Mouse (Mus musculus): ENCODE data around the gene Met. TPM values are rescaled to one million over a fixed set of nuclear protein-coding genes. Genes with fewer than 3 reads are reported as not detected.

Met gene
- polyA plus RNA-seq, 1 experiment from 2014 or later: 5.4 TPM

DNA sequence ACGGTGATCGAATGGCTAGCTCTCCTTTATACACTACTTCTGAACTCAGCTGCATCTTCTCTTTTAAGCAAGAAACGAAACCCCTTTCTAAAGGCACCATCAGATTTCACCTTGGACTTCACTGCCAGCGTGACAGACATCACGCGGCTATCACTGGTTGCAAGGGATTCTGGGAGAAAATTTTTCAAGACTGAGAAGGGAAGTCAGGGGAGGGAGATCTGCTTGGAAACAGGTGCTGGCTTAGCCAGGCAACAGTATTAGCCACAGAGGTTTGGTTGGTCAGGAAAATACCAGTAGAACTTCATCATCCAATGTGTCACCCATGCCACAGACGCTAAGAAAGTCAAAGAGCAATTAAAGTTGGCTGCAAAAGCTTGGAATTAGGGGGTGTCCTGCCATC lies 2.2 kb upstream of the Met start:
- H3K4me3 ChIP-seq (ENCODE audit: low read depth, low read length): no peak overlapping the region
- H3K4me2 ChIP-seq (ENCODE audit: low read depth): no peak overlapping the region
- no peak overlapping the region for H3K27ac ChIP-seq (ENCODE audit: low read depth, low read length)
- ATAC-seq (ENCODE audit: insufficient read depth, low FRiP score, low TSS enrichment) (no peak), DNase-seq (ENCODE audit: low spot score) (no peak)
- no peaks in the 10 kb centered on the region for H3K4me1 ChIP-seq (ENCODE audit: control insufficient read depth, insufficient read depth, low read length)
- H3K9me3 ChIP-seq (ENCODE audit: control insufficient read depth, low read length): no peaks in the 10 kb centered on the region
- no peak overlapping the region for H3K9ac ChIP-seq (ENCODE audit: low read length)
- no peaks in the 10 kb centered on the region for H3K36me3 ChIP-seq (ENCODE audit: control insufficient read depth, insufficient read depth, low read length)
- 81% methylated on average over 7 of the region's 7 CpGs for WGBS
- peaks cover 5% of the 10 kb centered on the region; the same call in 1 of the 2 replicates for H3K27me3 ChIP-seq (ENCODE audit: control insufficient read depth, insufficient read depth, low read length)

DNA sequence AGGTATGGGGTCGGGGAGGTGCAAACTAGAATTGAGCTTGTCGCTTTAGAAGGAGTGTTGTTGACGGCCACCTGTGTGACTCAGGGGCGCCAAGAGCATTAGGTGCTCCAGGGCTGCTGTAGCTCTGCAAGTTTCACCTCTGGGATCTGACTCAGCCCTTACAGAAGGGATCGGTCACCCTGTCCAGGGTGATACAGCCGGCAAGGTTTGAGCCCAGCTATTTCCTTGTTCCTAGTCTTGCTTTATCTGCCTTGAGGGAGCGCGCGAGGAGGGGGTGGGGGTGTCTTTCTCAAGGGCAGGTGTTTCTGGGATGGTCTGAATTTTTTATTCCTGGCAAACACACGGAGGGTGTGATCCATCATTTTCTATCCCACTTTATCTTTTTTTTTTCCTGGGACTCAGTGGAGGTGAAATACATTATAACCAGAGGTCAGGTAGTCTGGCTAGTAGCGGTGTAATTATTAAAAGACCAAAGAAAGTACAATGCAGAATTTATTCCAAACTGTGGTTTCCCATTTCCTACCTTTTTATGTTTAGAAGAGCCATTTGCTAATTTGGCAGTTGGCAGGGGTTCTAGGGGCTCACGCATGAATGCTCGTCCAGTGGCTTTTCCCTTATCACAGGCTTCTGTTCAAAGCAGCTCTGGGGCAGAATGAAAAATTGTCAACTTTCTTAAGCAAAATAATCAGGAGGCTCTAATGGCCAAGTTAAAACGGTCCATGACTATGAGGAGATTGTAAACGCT lies 853 bp downstream of the Met start:
- H3K27ac ChIP-seq (ENCODE audit: low read depth, low read length): no peak overlapping the region
- H3K4me3 ChIP-seq (ENCODE audit: low read depth, low read length): peak overlapping the region; percentile 66
- ATAC-seq (ENCODE audit: insufficient read depth, low FRiP score, low TSS enrichment) (peak; percentile 45), DNase-seq (ENCODE audit: low spot score) (no peak)
- WGBS: 9% methylated on average over 15 of the region's 15 CpGs
- peak overlapping the region; percentile 42; the same call in 1 of the 2 replicates for H3K9ac ChIP-seq (ENCODE audit: low read length)
- H3K4me2 ChIP-seq (ENCODE audit: low read depth): peak overlapping the region; percentile 93
- no peaks in the 10 kb centered on the region for H3K9me3 ChIP-seq (ENCODE audit: control insufficient read depth, low read length)
- no peaks in the 10 kb centered on the region for H3K36me3 ChIP-seq (ENCODE audit: control insufficient read depth, insufficient read depth, low read length)
- no peaks in the 10 kb centered on the region for H3K4me1 ChIP-seq (ENCODE audit: control insufficient read depth, insufficient read depth, low read length)
- H3K27me3 ChIP-seq (ENCODE audit: control insufficient read depth, insufficient read depth, low read length): peaks cover 5% of the 10 kb centered on the region; the same call in 1 of the 2 replicates

DNA sequence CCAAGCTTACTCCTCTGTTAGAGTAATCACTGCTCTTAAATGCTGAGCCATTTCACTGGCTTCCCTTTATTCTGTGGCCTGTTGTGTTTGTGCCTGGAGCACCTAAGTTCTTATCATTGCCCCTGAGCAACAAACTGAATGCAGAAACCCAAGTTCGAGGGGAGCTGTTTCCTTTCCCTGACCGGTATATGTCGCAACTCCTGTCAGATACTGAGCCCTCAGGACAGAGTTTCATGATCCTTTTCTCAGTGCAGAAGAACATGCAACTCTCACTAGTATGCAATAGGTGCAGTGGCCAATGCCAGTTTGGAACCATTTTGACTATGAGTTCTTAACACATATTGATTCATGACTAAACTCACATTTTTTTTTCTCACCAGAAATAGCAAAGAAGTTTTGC lies 2.9 kb downstream of the Met start:
- Histone ChIP-seq H3K9ac (ENCODE audit: low read length) (no peak overlapping the region), H3K27ac (ENCODE audit: low read depth, low read length) (no peak overlapping the region), H3K9me3 (ENCODE audit: control insufficient read depth, low read length) (no peaks in the 10 kb centered on the region), H3K4me2 (ENCODE audit: low read depth) (no peak overlapping the region), H3K4me3 (ENCODE audit: low read depth, low read length) (no peak overlapping the region), H3K36me3 (ENCODE audit: control insufficient read depth, insufficient read depth, low read length) (no peaks in the 10 kb centered on the region), H3K27me3 (ENCODE audit: control insufficient read depth, insufficient read depth, low read length) (peaks cover 5% of the 10 kb centered on the region; the same call in 1 of the 2 replicates), H3K4me1 (ENCODE audit: control insufficient read depth, insufficient read depth, low read length) (no peaks in the 10 kb centered on the region)
- no peak for ATAC-seq (ENCODE audit: insufficient read depth, low FRiP score, low TSS enrichment)
- WGBS: 84% methylated on average over 3 of the region's 3 CpGs
- no peak for DNase-seq (ENCODE audit: low spot score)

DNA sequence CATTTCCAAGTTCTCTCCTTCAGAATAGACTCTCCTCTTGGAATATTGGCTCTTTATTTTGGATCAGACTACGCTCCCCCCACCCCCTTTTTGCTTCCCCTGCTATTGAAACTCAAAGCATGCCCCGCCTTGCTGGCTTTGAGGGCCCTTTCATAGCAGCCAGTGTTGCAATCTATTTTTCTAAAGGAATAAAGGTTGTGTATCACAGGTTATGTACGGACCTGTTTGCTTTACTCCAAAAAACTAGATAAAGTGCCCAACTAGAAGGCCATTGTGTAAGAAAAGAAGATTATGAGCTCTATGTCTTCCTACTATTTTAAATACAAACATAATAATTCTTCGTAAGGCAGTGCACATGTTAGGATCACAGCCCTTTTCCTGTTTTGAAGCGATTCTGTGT lies 5.4 kb downstream of the Met start:
- no peak overlapping the region for H3K4me3 ChIP-seq (ENCODE audit: low read depth, low read length)
- WGBS: 91% methylated on average over 5 of the region's 5 CpGs
- ATAC-seq (ENCODE audit: insufficient read depth, low FRiP score, low TSS enrichment) (no peak), DNase-seq (ENCODE audit: low spot score) (no peak)
- H3K36me3 ChIP-seq (ENCODE audit: control insufficient read depth, insufficient read depth, low read length): no peaks in the 10 kb centered on the region
- no peak overlapping the region for H3K9ac ChIP-seq (ENCODE audit: low read length)
- H3K27me3 ChIP-seq (ENCODE audit: control insufficient read depth, insufficient read depth, low read length): peaks cover 5% of the 10 kb centered on the region; the same call in 1 of the 2 replicates
- no peak overlapping the region for H3K27ac ChIP-seq (ENCODE audit: low read depth, low read length)
- H3K9me3 ChIP-seq (ENCODE audit: control insufficient read depth, low read length): no peaks in the 10 kb centered on the region
- H3K4me1 ChIP-seq (ENCODE audit: control insufficient read depth, insufficient read depth, low read length): no peaks in the 10 kb centered on the region
- H3K4me2 ChIP-seq (ENCODE audit: low read depth): no peak overlapping the region

DNA sequence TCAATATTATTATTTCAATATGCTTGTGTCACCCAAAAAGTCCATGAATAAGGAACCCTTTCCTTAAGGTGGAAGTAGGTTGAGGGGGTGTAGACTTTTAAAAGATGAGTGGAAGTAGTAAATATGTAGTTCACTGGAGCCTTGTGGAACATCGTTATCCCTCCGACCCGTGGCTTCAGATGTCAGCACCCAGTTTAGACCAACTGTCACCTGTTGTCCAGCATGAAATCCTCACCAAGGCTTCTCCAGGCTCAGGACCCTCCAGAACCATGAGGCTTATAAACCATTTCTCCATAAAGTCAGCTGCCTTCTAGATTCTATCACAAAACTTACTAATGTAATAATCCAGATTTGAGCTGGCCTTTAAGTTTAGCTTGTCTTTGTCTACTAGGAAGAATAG lies 9.5 kb downstream of the Met start:
- 93% methylated on average over 3 of the region's 3 CpGs for WGBS
- no peak overlapping the region for H3K4me2 ChIP-seq (ENCODE audit: low read depth)
- no peak overlapping the region for H3K4me3 ChIP-seq (ENCODE audit: low read depth, low read length)
- DNase-seq (ENCODE audit: low spot score) (no peak), ATAC-seq (ENCODE audit: insufficient read depth, low FRiP score, low TSS enrichment) (no peak)
- no peaks in the 10 kb centered on the region for H3K27me3 ChIP-seq (ENCODE audit: control insufficient read depth, insufficient read depth, low read length)
- H3K9me3 ChIP-seq (ENCODE audit: control insufficient read depth, low read length): no peaks in the 10 kb centered on the region
- no peaks in the 10 kb centered on the region for H3K4me1 ChIP-seq (ENCODE audit: control insufficient read depth, insufficient read depth, low read length)
- no peak overlapping the region for H3K27ac ChIP-seq (ENCODE audit: low read depth, low read length)
- H3K36me3 ChIP-seq (ENCODE audit: control insufficient read depth, insufficient read depth, low read length): no peaks in the 10 kb centered on the region
- H3K9ac ChIP-seq (ENCODE audit: low read length): no peak overlapping the region

DNA sequence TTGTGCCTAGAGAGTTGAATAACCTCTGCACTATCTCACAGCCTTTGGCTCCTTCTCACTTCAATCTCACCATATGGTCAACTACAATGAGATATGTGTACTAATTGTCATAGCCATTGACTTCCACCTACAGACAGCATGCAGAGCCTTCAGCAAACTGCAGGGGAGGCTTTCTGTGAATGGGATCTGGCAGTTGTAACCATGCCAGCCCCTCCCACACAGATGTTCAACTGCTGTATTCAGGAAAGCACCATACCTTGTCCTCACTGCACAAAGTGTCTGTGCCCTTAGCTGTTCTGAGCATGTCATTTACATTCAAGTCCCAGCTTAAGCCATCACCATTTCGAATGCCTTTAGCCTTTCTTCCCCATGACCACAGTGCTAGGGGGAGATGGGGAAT lies 14.2 kb downstream of the Met start:
- no peak overlapping the region for H3K27ac ChIP-seq (ENCODE audit: low read depth, low read length)
- no peaks in the 10 kb centered on the region for H3K4me1 ChIP-seq (ENCODE audit: control insufficient read depth, insufficient read depth, low read length)
- H3K4me3 ChIP-seq (ENCODE audit: low read depth, low read length): no peak overlapping the region
- ATAC-seq (ENCODE audit: insufficient read depth, low FRiP score, low TSS enrichment) (no peak), DNase-seq (ENCODE audit: low spot score) (no peak)
- no peaks in the 10 kb centered on the region for H3K9me3 ChIP-seq (ENCODE audit: control insufficient read depth, low read length)
- 74% methylated on average over 1 of the region's 1 CpGs for WGBS
- no peak overlapping the region for H3K9ac ChIP-seq (ENCODE audit: low read length)
- no peaks in the 10 kb centered on the region for H3K27me3 ChIP-seq (ENCODE audit: control insufficient read depth, insufficient read depth, low read length)
- H3K36me3 ChIP-seq (ENCODE audit: control insufficient read depth, insufficient read depth, low read length): no peaks in the 10 kb centered on the region
- no peak overlapping the region for H3K4me2 ChIP-seq (ENCODE audit: low read depth)

DNA sequence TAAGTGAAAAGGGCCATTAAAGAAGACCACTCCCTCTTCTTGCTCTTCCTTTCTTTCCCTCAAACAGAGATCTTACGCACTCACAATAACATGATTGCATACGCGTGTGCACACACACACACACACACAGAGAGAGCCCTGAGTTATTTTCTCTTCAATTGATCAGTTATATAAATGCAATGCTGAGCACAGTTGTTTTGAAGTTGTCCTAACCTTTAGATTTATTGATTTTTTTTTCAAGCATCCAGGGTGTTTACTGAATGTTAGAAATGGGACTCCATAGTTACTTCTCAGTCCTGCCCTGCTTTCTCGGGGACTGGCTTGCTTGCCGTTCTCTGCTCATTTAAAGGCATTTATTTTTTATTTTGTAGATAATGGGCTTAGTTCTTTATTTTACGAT lies 14.7 kb downstream of the Met start:
- no peaks in the 10 kb centered on the region for H3K27me3 ChIP-seq (ENCODE audit: control insufficient read depth, insufficient read depth, low read length)
- no peaks in the 10 kb centered on the region for H3K4me1 ChIP-seq (ENCODE audit: control insufficient read depth, insufficient read depth, low read length)
- H3K4me2 ChIP-seq (ENCODE audit: low read depth): no peak overlapping the region
- H3K4me3 ChIP-seq (ENCODE audit: low read depth, low read length): no peak overlapping the region
- no peak for DNase-seq (ENCODE audit: low spot score)
- WGBS: 82% methylated on average over 6 of the region's 6 CpGs
- H3K36me3 ChIP-seq (ENCODE audit: control insufficient read depth, insufficient read depth, low read length): no peaks in the 10 kb centered on the region
- ATAC-seq (ENCODE audit: insufficient read depth, low FRiP score, low TSS enrichment): no peak
- H3K9ac ChIP-seq (ENCODE audit: low read length): no peak overlapping the region
- no peak overlapping the region for H3K27ac ChIP-seq (ENCODE audit: low read depth, low read length)
- H3K9me3 ChIP-seq (ENCODE audit: control insufficient read depth, low read length): no peaks in the 10 kb centered on the region

DNA sequence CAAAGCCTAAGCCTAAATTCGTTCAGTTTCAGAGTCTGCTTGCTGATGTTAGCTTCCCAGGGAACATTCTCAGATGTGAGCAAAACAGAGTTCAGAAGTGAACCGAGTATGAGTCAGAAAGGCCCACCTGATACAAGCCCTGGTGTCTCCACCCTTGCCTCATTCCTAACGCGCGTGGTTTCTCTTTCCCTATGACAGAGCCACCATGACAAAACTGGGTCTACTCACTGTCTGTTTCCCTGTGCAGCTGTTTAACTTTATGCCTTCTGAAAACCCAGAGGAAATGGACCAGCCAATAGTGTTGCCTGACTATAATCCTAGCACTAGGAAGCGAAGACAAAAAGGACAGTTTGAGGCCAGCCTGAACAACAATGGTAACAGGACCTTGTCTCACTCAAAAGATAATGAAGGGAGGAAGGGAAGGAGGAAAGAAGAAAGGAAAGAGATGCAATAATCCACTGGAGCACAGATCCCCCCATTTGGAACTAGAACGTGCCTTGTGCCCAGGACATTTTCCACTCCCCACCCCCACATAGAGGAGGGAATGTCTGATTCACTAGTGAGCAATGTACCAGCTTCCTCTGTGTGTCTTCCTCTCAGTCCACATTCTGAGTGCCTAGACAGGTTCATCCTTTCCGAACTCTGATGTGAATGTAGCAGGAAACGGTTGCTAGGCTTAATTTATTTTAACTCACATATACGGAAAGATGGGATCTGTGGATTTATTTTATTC lies 15.4 kb downstream of the Met start:
- Histone ChIP-seq H3K27me3 (ENCODE audit: control insufficient read depth, insufficient read depth, low read length) (no peaks in the 10 kb centered on the region), H3K27ac (ENCODE audit: low read depth, low read length) (no peak overlapping the region), H3K4me3 (ENCODE audit: low read depth, low read length) (no peak overlapping the region), H3K4me2 (ENCODE audit: low read depth) (no peak overlapping the region), H3K9me3 (ENCODE audit: control insufficient read depth, low read length) (no peaks in the 10 kb centered on the region), H3K36me3 (ENCODE audit: control insufficient read depth, insufficient read depth, low read length) (no peaks in the 10 kb centered on the region), H3K4me1 (ENCODE audit: control insufficient read depth, insufficient read depth, low read length) (no peaks in the 10 kb centered on the region), H3K9ac (ENCODE audit: low read length) (no peak overlapping the region)
- no peak for DNase-seq (ENCODE audit: low spot score)
- WGBS: 80% methylated on average over 10 of the region's 10 CpGs
- no peak for ATAC-seq (ENCODE audit: insufficient read depth, low FRiP score, low TSS enrichment)

DNA sequence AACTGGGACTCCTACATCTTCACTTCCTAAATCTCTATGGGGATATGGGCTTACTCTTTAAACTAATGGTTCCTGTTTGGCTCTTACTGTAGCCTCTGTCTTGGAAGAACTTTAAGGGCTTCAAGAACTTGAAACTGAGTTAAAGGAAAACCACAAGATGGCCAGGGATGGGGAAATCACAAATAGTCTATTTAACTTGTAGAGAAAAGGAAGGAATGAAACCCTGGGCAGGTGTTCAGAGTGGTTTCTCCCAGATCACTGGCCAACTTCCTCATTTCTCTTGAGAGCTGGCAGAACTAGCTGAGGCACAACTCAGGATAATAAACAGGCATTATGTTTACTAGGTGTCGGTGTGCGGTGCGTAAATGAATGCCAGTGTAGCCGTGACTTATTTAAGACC lies 17.5 kb downstream of the Met start:
- H3K9ac ChIP-seq (ENCODE audit: low read length): no peak overlapping the region
- WGBS: 80% methylated on average over 4 of the region's 4 CpGs
- H3K36me3 ChIP-seq (ENCODE audit: control insufficient read depth, insufficient read depth, low read length): no peaks in the 10 kb centered on the region
- ATAC-seq (ENCODE audit: insufficient read depth, low FRiP score, low TSS enrichment): no peak
- no peak overlapping the region for H3K4me2 ChIP-seq (ENCODE audit: low read depth)
- no peak overlapping the region for H3K4me3 ChIP-seq (ENCODE audit: low read depth, low read length)
- H3K4me1 ChIP-seq (ENCODE audit: control insufficient read depth, insufficient read depth, low read length): no peaks in the 10 kb centered on the region
- no peaks in the 10 kb centered on the region for H3K27me3 ChIP-seq (ENCODE audit: control insufficient read depth, insufficient read depth, low read length)
- no peak overlapping the region for H3K27ac ChIP-seq (ENCODE audit: low read depth, low read length)
- H3K9me3 ChIP-seq (ENCODE audit: control insufficient read depth, low read length): no peaks in the 10 kb centered on the region
- no peak for DNase-seq (ENCODE audit: low spot score)
